Mouse (Mus musculus): ENCODE measurements around the gene Wdr82.

DNA sequence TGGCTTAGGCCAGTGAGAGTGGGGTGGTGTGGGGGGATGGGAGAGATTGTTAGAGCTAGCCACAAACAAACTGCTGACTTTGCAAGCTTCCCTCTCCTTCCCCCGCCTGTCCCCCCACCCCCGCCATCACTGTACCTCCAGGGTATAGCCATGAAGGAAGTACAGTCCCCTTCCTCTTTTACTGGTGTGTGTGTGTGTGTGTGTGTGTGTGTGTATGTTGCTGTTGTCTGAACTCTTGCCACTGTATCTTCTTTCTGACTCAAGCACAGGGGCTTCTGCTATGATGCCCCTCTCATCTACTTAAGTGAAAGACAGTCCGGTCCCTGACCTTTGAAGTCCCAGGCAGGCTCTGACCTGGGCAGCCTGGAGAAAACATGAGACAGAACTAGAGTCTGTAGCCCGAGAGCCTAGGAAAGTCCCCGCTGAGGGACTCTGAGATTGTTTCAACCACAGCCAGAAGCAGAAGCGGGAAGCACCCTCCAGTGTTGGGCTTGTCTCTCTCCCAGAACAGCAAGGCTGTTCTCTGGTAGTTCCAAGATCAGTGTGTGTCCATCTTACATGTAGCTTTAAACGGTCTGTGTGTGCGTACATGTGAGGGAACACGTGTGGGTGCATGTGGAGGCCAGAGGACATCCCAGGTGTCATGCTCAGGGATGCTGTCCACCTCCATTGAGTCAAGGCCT, 59.5 kb downstream of the Wdr82 start:
- TF ChIP-seq USF2 (conservative IDR thresholded peaks at IDR 0.05; ENCODE audit: low read depth, low read length) (no peak), CTCF (conservative IDR thresholded peaks at IDR 0.05 in 1 of 2, IDR thresholded peaks at IDR 0.05 in 1 of 2; ENCODE audit: low read depth in 2 of 2, low read length in 2 of 2) (no peak), ZMIZ1 (IDR thresholded peaks at IDR 0.05; ENCODE audit: low read depth, low read length) (no peak), POLR2A (IDR thresholded peaks at IDR 0.05; ENCODE audit: low read depth, low read length) (peak; percentile 35), USF1 (IDR thresholded peaks at IDR 0.05; ENCODE audit: low read depth, low read length) (no peak), CHD2 (IDR thresholded peaks at IDR 0.05; ENCODE audit: low read length) (0 out of 2 replicates have a peak, but pooled peaks have one; percentile 56), HCFC1 (IDR thresholded peaks at IDR 0.05; ENCODE audit: low read depth, low read length) (no peak; the same call in 1 of the 2 replicates), MAX (IDR thresholded peaks at IDR 0.05; ENCODE audit: low read length) (peak; percentile 90), UBTF (IDR thresholded peaks at IDR 0.05; ENCODE audit: low read depth, low read length) (peak; percentile 84), SMC3 (IDR thresholded peaks at IDR 0.05; ENCODE audit: low read depth, low read length) (peak; percentile 29), EP300 (IDR thresholded peaks at IDR 0.05; ENCODE audit: low read length) (peak; percentile 77), E2F4 (IDR thresholded peaks at IDR 0.05; ENCODE audit: insufficient replicate concordance, low read depth, low read length) (no peak), MYC (IDR thresholded peaks at IDR 0.05; ENCODE audit: low read depth, low read length) (peak; percentile 87)
